Mouse (Mus musculus) spleen, postnatal 0 days (tissue): Measurements from ENCODE around the gene Olfr889. TPM values are rescaled to one million over a fixed set of nuclear protein-coding genes. Genes with fewer than 3 reads are reported as not detected.

Source experiments
- polyA plus RNA-seq: library from polyadenylated mRNA; unstranded; fragments of >200 nt; fragmentation: Nextera tagmentation; extraction: Ambion mirVana; gene quantifications from 2 replicates; pipeline ENCODE4 v1.2.1, GENCODE M21; 2015

The Olfr889 gene
- polyA plus RNA-seq: 0.13 and 0.18 TPM in 2 replicates

DNA sequence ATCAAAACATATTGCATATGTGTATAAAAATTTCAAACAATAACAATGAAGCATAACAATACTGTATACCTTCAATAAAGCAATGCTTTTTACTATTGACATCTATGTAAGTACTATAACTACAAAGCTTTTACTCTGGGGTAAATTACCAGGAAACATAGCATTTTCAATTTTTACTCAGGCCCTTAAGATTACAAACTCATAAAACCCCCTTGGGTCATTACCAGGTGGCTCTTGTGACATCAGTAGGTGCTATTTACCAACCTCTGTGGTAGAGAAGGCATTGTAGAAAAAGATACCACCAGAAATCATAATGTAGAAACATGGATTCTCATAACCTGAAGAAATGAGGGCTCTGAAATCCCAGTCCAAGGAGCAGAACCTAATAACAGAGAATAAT lies at the start of gene Olfr889:
Olfr889 (plus strand) TSS at position 301 of the 400 bp plus-strand sequence.

DNA sequence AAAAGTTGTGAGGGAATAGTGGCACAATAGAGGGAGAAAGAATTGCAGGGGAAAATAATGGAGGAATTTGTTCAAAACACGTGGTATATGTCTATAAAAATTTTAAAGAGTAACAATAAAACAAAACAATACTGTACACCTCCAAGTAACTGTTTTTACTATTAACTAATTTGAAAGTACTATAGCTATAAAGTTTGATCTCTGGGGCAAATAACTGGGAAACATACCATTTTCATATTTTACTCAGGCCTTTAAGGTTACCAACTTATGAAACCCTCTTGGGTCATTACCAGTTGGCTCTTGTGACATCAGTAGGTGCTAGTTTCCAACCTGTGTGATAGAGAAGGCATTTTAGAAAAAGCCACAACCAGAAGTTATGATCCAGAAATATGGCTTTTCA lies 31.2 kb upstream of the Olfr889 start, which contains the start of gene Olfr887:
Olfr887 (plus strand) TSS at position 301 of the 400 bp plus-strand sequence.

DNA sequence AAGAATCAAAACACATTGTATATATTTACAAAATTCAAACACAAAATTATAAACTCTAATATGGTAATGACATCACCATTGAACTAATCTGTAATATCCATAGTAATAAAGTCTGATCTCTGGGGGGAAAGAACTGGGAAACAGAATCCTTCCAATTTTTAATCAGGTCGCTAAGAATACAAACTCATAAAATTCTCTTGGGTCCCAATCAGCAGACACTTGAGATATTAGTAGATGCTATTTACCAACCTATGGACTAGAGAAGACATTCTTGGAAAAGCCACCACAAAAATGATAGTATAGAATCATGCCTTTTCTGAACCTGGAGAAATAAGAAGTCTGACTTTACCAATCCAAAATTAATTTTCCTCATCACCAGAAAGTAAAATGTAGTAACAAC lies 7.2 kb upstream of the Olfr889 start, which contains the start of gene Olfr888:
Olfr888 (plus strand) TSS at position 301 of the 400 bp plus-strand sequence.

DNA sequence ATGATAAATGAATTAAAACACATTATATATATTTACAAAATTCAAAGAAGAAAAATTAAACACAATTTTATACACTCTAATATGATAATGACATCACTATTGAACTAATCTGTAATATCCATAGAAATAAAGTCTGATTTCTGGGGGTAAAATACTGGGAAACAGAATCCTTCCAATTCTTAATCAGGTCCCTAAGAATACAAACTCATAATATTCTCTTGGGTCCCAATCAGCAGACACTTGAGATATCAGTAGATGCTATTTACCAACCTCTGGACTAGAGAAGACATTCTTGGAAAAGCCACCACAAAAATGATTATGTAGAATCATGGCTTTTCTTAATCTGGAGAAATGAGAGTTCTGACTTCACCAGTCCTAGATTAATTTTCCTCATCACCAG lies 27.2 kb downstream of the Olfr889 start, which contains the start of gene Olfr890:
Olfr890 (plus strand) TSS at position 301 of the 400 bp plus-strand sequence.

Other genes with a start within 250 kb of the Olfr889 start
- not detected in 2 replicates for gene Olfr145, start 218.5 kb upstream of the Olfr889 start, polyA plus RNA-seq
- gene Olfr878, start 197.4 kb upstream of the Olfr889 start, polyA plus RNA-seq: not detected in 2 replicates
- gene Olfr881, start 123.4 kb upstream of the Olfr889 start, polyA plus RNA-seq: not detected in 2 replicates
- gene Olfr883, start 89.4 kb upstream of the Olfr889 start, polyA plus RNA-seq: not detected in 2 replicates
- gene Olfr884, start 68.6 kb upstream of the Olfr889 start, polyA plus RNA-seq: not detected in 2 replicates
- gene Olfr885, start 53.9 kb upstream of the Olfr889 start, polyA plus RNA-seq: not detected in 2 replicates
- not detected in 2 replicates for gene Olfr887, start 31.1 kb upstream of the Olfr889 start, polyA plus RNA-seq
- gene Olfr888, start 7.1 kb upstream of the Olfr889 start, polyA plus RNA-seq: not detected in 2 replicates
- not detected in 2 replicates for gene Olfr890, start 27.3 kb downstream of the Olfr889 start, polyA plus RNA-seq
- not detected in 2 replicates for gene Olfr891, start 65.6 kb downstream of the Olfr889 start, polyA plus RNA-seq
- not detected in 2 replicates for gene Olfr893, start 93.2 kb downstream of the Olfr889 start, polyA plus RNA-seq
- not detected in 2 replicates for gene Olfr894, start 102.9 kb downstream of the Olfr889 start, polyA plus RNA-seq
- not detected in 2 replicates for gene Olfr143, start 137.6 kb downstream of the Olfr889 start, polyA plus RNA-seq
- not detected in 2 replicates for gene Olfr895, start 152.7 kb downstream of the Olfr889 start, polyA plus RNA-seq
- not detected in 2 replicates for gene Olfr896-ps1, start 175.9 kb downstream of the Olfr889 start, polyA plus RNA-seq
- gene Olfr25, start 213.9 kb downstream of the Olfr889 start, polyA plus RNA-seq: not detected in 2 replicates
- gene Olfr898, start 233.2 kb downstream of the Olfr889 start, polyA plus RNA-seq: not detected in 2 replicates